Mouse (Mus musculus) urinary bladder, postnatal 25 days (tissue): Measurements from ENCODE around the gene Ascl2.

Experiments
- DNase-seq: peaks from one replicate; pipeline ENCODE4 v3.0.0; 2022; ENCODE audit warnings: low spot score

Gene Ascl2

DNA sequence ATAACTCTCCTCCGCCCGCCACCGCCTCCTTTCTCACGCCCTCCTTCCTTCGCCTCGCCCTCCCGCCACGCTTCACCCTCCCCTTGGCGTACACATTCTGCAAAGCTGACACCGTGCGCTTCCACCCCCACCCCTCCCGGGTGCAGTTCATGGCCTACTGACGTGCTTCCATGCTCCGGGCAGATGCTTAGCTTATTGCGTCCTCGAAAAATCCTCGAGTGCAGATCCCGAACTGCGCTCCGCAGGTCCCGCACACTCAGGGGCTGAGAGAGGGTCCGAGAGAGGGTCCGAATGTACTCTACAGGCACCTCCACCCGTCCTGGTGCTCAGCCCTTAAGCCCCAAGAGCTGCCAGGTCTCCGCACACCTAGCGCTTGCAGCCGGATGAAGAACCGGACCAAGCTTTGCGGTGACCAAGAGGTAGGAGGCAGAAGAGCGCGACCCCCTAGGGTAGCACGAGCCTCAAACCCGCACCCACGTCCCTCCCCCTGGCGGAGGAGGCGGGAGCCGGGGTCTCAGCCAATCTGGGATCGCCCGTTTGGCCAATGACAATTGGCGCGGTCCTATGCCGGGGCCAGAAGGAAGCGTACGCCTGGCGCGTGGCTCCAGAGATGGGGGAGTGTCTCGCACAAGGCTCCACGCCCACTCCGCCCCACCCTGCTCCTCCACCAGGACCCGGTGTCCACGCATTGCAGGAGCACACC is at the start of gene Ascl2:
Gene Ascl2, minus strand, starts transcription at position 456 of the 703 bp plus-strand sequence.
- DNase-seq = peak; percentile 33

GRCm38 (mm10) chr7:143017181-143017580 is 48.1 kb upstream of the Ascl2 start:
- DNase-seq = no peak

DNA sequence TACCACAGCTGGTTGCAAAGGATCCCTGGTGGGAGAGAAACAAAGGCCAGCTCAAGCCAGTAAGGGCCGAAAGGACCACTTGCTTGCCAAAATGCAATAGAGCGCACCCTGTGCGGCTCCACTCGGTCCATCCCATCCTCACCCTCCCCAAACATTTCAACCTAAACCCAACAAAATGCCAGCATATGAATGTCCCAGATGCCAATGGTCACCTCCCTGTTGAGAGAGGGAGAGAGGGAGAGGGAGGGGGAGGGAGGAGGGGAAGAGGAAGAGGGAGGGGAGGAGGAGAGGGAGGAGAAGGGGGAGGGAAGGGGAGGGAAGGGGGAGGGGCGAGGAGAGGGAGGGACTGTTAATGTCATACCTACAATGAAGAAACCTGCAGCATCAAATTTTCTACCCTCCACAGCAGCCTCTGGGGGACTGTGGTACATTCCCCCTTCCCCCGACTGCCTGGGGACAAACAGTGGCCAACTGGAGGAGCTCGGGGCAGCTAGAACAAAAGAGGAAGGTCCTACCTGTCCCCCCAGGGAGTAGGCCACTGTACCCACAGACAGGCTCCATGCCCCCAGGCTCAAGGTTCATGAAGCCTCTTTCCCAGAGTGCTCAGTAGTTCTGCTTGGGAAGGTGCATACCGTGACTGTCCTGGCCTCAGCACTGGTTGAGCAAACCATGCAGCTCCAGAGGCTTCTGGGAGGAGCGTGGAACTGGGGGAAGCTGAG is 47.5 kb upstream of the Ascl2 start:
- no peak for DNase-seq

GRCm38 (mm10) chr7:143015755-143016423 is 46.8 kb upstream of the Ascl2 start:
- DNase-seq = peak; percentile 45

- no peak for DNase-seq
Observed at GRCm38 (mm10) chr7:143014862-143015659, 46.0 kb upstream of the Ascl2 start.

DNA sequence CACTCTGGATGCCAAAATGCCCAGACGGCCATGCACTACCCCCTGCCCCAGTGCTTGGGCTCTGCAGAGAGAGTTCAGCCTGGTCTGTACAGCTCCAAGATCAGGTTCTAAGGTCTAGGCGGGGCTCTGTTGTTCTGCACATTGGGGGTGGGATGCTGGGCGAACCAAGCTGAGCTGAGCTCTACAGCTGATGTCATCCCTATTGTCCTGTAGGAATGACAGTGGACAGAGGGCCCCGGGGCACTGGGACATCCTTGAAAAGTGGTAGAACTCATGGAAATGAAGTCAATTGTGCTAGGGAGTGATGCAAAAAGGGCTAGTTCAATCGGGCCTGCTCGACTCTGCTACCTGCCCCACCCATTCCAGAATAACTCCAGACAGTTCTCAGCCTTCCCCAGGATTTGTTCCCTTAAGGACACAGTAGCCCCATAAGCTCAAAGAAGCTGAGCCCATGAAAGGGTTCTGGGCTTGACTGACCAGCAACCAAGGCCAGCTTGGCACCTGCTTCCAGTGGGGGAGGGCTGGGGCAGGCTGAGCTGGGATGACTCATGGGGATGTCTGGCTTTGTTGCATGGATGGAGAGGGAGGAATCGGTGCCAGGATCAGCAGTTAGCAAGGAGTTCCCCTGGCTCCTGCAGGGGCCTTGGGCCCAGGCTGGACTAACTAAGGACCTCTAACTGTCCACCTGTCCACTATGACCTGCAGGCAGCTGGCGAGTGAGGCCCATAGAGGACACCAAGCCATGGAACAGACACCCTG is 44.5 kb upstream of the Ascl2 start:
- DNase-seq = peak; percentile 59

DNA sequence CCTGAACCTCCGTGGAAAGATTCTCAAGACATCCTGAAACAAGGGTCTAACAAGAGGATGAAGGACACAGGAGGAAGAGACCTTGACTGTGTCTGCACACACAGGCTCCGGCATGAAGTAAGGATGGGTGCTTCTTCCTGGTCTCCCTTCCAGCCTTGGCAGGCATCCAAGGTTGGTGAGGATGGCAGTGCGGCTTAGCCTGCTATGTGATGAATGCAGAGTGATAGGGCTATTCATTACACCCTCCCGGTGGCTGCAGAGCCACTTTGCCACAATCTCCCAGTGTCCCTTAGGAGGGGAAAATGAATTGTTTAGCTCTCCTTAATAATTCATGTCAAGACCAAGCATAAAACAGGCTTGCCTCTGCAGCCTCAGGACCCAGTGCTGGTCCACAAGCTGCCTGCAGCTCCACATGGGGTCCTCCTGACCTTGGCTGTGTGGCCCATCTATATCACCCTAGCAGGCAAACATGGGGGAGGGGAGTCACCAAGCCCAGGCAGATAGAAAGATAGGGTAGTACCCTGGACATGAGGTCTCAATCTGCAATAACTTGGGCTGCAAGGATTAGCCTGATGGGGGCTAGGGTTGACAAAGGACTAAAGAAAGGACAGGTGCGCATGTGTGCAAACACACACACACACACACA is 43.3 kb upstream of the Ascl2 start:
- DNase-seq = no peak

DNA sequence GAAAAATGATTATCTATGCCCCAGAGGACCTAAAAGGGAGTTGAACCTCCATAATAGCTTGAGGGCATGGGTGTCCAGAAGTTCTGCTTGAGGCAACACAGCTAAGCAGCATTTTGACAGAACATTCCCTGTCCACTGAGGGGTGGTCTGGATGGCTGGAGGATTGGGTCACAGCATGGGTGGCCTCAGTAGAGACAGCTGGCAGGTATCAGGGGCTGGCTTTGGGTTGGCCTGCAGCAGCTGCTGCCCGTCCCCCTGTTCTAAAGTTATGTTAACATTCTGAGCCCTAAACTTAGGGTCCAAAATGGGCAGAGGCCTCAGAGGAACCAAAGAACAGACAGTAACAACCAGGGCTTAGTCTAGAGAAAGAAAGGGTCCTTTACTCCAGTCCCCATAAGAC is 42.2 kb upstream of the Ascl2 start:
- DNase-seq = no peak

DNA sequence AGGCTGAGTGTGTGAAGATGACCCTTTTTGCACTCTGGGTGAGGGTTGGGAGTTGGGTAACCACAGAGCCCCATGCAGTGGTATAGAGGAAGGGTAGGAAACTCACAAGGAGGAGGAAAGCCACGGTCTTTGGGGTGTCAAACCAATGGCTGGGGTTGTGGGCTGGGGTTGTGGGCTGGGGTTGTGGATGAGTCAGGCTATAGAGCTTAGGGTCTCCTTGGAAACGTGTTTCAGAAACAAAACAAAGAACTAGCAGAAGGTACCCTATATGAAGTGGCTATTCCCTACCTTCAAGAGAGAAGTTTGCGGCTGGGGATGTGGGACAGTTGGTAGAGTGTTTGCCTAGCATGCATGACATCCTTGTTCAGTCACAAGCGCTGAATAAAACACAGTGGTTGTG is 40.9 kb upstream of the Ascl2 start:
- DNase-seq = no peak

GRCm38 (mm10) chr7:143008996-143009665 is 40.1 kb upstream of the Ascl2 start:
- no peak for DNase-seq

DNA sequence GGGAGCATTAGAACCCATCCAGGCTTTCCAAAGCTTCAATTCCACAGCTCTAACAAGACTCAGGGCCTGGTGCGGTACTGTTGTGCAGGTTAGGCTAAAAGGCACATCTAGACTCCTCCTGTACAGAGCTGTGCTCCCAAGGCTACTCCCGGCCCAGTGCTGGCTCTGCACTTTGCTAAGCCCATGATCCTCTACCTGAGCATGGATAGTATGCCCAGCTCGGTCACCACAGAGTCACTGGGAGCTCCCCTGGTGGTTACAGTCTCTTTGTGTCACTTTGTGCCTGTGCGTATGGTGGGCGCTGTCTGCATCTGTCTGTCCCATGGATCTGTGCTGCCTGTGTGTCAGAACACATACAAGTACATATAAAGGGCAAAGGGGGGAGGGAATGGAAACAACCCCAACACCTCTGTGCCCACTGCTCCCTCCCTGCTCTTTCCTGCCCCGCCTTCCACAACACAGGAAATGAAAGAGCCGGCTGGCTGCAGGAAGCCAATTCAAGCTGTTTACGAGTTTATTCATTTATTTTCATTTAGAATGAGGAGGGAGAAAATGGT is 39.4 kb upstream of the Ascl2 start:
- no peak for DNase-seq

GRCm38 (mm10) chr7:143007599-143008369 is 38.7 kb upstream of the Ascl2 start:
- DNase-seq = peak; percentile 97

- no peak for DNase-seq
Observed at GRCm38 (mm10) chr7:143006756-143007598, 37.9 kb upstream of the Ascl2 start.

DNA sequence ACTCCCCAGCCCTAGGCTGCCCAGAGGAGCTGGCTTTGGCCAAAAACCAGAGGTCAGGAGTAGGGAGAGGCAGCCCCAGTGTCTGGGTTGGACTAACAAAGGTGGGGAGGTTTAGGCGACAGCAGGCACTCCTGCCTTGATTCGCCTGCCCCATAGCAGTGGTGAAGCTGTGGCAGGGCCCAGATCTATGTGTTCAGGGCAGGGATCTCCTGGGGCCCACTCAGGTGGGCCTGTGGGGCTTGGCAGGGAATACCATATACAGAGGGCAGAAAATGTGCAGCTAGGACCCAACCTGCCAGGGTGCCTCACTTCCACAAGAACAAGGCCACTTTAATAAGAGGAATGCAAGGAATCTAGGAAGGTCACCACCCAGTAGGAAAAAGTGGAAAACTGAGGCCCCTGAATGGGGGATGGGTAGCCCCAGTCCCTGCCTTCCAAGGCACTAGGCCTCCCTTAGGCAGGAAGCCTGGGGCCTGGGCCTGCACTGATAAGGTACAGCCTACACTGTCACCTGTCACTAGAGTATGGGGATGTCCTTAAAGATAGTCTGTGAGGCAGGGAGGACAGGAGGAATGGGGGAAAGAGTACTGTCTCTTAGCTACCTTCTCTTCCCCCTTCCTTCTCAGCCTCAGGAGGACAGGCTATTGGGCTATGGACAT is 37.2 kb upstream of the Ascl2 start:
- DNase-seq = no peak

GRCm38 (mm10) chr7:143005344-143006096 is 36.5 kb upstream of the Ascl2 start:
- no peak for DNase-seq

DNA sequence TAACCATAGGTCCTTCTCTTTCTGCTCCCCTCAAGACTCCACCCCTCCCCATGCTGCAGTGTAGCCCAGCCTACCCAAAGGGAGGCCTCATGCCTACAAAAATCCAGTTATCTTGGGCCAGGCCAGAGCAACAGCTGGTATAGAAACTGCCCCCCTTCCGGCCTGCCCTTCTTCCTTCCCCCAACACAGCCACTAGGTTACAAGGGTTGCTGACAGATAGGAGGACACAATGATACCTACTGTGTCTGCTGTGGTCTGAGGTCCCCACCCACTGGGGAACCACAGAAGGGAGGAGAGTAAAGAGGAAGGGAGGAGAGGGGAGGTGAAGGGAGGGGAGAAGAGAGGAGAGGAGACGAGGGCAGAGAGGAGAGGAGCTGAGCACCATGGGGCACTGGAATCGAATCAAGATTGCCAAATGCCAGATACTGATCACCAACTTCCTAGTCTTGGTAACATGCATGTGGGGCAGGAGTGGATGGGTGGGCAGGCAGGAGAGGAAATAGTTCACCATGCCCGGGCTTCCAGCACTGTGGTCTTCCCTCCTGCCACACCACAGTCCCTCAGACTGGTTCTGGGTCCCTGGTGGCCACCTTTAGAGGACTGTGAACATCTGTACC is 35.8 kb upstream of the Ascl2 start, which contains the start of gene Tspan32:
Gene Tspan32, plus strand, starts transcription at position 320 of the 617 bp plus-strand sequence.
- DNase-seq = no peak
